Mouse (Mus musculus) left cerebral cortex, adult 11 months (tissue): ENCODE results near the gene Faap20.

Experiments used
- DNase-seq: peaks from one replicate; pipeline ENCODE4 v3.0.0; 2022; ENCODE audit warnings: low spot score

The Faap20 gene

DNA sequence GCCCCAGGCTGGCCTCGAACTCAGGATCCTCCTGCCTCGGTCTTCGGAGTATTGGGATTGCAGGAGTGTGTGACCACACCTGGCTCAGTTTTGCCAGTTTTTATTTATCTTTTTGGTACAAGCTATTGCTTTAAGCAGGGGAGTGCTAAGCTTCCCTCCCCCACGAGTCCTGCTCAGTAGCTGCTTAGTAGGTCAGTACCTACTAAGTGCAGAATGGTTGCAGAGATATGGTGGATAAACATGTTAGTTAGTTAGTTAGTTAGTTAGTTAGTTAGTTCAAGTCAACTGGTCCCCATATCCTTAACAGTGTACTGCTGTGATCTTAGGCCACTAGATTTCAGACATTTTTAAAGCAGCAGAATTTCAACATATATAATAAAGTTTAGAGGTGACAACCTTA is 36.5 kb downstream of the Faap20 start:
- DNase-seq: no peak

DNA sequence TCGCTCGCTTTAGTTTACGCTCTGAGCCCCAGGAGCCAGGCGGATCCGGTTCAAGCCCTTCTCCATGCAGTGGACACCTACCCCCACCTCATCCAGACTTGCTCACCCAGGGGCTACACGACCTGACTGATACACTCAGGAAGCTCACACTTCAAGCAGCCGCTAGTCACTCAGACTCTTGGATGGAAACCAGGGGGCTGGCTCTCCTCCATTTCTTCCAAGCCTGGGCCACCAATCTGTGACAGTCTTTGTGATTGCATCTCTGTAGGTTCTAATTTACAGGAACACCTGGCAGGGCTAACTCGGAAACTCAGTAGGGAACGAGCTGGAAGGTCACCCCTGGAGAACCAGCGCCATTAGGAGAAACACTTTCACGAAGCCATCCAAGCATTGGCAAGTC is 38.1 kb downstream of the Faap20 start:
- no peak for DNase-seq

DNA sequence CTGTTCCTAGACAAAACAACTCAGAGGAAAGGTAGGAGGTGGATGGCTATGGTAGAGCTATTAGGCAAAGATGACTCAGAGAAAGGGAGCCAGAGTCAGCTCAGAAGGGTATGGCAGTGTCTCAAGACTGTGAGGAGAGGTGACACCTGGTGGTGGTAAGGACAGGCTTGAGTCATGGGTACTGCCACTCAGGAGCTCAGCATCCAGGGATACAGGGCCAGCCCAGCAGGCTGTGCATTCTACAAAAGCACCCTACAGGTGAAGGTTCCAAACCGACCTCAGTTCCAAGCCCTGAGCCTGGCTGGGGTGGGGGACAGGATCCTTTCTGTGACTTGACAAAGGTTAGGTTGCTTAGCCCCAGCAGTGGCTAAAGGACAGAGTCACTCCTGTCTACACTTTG is 39.0 kb downstream of the Faap20 start:
- DNase-seq: no peak

DNA sequence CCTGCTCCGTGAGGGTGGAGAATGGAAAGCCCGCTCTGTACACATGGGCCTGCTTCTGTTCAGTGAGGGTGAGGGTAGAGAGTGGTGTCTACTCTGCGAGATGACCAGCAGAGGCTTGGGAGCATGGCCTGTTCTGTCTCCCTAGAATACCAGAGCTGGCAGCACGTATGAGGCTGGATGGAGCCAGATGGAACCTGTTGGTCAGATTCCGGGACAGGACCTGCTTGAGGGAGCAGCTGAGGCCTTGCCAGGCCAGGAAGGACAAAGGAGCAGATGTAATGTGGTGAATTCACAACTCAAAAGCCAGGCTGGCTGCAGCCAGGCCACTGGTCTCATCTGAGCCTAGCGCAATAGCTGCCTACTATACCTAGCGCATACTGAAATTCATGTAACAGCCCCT is 40.4 kb downstream of the Faap20 start:
- DNase-seq: no peak

DNA sequence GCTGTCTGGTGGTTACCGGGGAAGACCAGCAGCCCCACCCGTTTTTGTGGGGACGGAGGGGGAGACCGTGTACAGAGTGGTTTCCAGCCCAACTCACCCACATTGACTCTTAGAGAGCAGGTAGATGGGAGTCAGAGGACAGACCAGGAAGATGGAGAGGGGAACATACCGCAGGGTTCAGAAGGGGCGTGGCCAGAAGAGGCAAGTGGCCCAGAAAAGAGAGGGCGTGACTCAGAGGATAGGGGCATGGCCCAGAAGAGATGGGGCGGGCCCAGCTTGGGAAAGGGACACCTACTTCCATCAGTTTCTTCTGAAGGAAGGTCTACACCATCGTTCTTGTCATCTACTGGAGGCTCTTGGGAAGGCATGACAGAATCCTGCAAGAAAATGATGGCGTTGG is 43.3 kb downstream of the Faap20 start:
- DNase-seq: no peak

DNA sequence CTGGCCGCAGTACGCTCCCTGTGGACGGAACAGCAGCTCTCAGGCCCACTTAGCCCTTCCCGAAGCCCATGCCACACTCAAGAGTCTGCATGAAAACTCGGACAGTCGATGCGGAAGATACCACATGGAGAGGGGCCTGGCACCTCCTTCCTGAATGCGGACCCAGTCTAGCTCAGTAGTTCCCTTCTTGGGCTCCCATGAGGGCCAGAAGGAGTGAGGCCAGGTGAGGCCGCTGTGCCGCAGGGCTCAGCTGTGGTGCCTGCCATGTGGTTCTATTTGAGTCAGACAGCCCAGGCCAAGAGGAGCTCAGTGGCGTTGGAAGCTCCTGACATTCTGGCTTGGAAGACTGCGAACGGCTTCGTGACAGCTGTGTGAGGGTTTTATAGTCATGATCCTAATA is 44.8 kb downstream of the Faap20 start:
- DNase-seq: no peak

DNA sequence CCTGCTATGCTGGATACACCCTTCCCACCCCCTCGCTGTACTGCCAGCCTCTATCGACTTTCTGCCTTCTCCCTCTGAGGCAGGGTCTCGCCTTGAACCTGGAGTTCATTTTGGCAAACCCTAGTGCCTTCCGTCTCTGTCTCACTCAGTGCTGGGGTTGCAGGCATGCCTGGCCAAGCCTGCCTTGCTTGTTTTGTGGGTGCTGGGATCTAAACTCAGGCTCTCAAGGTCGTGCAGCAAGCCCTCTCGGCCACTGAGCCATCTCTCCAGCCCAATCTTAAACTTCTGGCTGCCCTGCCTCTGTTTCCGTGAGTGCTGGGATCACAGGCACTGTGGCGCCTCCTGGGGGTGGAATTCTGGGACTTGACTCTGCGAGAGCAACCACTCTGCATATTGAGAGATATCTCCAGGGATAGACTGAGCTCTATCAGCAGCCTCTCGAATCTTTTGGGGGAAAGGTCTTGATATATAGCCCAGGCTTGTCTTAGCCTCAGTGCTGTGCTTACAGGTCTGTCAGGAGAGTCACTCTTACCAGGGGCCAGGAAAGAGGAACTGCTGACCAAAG is 45.5 kb downstream of the Faap20 start:
- DNase-seq: no peak

DNA sequence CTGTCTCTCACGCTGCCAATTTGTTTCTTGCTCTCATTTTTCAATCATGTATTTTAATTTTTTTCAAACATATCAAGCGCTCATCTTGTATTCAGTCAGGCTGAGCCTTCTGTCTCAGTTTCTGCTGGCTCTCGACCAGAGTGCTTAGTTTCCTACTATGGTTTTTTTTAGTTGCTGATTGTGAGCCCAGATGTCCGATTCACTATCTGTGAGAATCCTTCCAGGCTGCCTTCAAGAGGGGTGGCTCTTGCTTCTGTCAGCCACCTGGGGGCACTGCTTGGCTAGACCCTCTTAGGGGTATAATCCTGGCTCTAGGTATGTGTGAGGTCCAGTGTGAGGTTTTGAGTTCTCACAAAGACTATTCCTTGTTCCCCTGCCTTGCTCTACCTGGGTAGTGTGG is 46.4 kb downstream of the Faap20 start:
- DNase-seq: peak; percentile 72

DNA sequence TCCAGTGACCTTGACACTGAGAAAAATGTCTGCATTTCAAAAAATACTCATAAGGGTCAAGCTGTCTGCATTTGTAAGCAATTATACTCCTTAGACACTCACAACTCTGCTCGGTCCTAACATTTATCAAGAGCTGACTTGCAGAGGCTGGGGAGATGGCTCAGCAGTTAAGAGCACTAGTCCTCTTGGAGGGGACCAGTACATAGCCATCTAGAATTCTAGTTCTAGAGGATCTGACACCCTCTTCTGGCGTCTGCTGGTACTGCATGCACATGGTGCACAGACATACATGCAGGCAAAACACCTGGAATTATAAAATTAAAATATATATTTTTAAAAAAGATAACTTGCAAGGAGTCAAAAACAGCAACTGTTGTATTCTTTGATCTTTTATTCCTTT is 47.5 kb downstream of the Faap20 start:
- no peak for DNase-seq

DNA sequence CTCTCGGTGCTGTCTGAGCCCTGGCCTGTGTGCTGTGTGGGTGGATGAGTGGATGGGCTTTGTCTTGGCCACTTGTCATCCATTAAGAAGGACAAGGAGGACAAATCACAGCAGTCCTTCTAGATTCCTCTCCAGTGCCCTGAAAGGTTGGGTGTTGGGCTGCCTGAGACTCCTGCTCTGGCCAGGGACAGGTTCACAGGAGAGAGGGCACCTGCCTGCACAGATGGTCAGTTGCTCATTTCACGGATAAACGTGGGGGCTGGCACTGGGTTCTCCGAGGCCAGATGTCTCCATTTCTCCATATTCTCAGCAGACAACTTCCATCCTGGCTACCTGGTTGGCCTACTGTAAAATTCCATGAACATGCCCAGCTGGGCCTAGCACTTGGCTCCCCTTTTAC is 49.2 kb downstream of the Faap20 start:
- DNase-seq: no peak

DNA sequence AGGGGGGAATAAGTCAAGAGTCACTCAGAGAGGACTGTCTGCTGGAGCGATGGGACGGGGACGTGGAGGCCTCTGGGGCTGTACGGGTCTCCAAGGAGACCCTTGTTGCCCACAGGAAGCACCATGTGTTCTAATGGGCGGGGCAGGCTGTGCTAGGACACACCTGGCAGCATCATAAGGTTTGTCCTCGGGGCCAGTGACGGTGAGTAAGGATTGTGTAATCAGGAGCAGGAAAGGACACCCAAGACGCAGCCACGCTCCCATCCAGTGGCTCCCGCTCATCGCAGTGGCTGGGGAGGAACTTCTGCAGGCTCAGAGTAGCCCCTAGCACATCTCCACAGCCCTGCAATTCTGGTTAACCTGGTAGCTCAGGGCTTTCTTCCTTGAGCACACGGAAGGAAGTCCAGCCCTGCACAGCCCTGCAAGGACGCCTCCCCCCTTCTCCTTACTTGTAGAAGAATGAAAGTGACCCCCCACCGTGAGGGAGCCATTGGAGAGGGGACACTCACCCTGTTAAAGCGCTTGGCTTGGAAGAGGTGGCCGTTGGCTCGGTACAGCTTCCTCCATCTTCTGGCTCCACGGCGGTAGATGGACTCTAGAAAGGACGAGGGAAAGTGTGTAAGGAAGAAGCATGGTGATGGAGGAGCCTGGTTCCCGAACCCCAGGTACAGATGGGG is 51.0 kb downstream of the Faap20 start:
- DNase-seq: no peak

DNA sequence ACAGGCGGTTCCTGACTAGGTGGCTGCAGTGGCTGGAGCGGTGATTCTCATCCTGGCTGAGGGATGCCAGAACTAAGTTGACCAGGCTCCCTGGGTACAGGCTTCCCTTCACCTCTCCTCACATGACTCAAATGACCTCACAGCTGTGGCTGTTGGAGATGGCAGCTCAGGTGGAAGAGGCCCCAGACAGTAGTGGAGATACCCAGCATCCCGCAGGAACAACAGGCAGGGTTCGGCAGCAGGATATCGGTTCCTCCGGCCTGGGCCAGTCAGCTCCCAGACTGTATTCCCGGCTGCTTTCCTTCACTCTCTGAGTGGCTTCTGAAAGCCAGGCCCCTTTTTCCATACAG is 51.5 kb downstream of the Faap20 start:
- DNase-seq: no peak

DNA sequence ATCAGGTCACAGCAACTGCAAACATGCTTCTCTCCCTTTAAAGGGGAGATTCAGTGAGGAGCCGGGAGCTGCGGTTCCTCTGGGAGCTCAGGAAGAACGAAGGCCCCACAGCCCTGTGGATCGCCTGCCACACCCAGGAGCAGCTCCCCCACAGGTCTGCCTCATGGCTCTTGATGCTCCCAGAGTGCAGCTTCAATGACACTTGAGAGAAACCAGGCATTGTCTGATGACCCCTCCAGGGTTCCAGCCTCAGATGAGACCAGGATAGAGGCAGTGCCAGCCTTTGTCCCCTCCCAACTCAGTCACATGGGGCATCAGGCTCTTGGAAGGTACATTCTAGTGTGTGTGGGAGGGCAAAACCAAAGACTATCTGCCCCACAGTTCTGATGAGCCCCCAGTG is 52.4 kb downstream of the Faap20 start:
- no peak for DNase-seq

DNA sequence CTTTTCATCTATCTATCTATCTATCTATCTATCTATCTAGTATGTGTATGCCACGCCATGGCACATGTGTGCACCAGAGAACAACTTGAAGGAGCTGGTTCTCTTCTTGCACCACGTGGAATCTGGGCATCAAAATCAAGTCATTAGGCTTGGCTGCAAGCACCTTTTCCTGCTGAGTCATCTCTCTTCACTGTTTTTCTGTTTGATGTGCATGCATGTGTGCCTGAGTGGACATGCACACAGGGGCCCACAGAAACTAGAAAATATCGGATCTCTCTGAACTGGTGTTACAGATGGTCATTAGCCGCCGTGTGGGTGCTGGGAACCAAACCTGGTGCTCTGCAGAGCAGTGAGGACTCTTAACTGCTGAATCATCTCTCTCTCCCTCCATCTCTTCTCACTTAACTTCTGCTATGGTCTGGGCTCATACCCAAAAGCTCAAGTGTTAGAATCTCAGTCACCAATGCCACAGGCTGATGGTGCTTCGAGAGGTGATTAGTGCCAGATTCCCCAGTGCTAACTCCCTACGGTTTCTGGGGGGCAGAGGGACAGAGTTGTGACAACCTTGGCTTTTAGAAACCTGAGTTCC is 55.0 kb downstream of the Faap20 start:
- no peak for DNase-seq

DNA sequence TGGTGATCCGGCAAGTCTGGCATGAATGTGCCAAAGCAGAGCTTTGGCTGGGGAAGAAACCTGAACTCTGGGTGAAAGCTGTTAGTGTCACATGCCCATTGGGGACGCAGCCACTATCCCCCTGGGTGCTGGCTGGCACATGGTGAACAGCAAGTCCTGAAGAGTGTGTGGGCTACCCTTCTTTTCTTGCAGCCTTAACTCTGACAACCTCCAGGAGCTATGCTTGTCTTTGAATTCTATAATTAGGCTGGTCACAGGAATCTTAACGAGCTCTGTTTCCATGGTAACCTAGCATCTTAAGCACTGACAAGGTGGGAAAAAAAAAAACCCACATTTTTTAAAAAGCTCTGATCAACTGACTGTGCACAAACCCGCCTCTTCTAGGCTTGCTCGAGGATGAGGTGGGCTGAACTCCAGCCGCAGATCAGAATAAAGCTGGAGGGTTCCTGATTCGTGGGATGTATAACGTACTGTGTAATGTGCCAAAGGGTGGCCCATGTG is 56.0 kb downstream of the Faap20 start:
- DNase-seq: peak; percentile 87
